Mouse (Mus musculus): ENCODE measurements at regions not wholly inside any gene's neighbourhood (a gene's known extent, or its start where the extent isn't known, plus 50 kb on each side); places are given as distances from the start of the nearest gene placed in this dataset.

- TF ChIP-seq CTCF (IDR thresholded peaks at IDR 0.05; ENCODE audit: control insufficient read depth, insufficient read depth, insufficient replicate concordance, low read depth, low read length) (no peak), POLR2A (IDR thresholded peaks at IDR 0.05; ENCODE audit: control insufficient read depth, low read depth, low read length) (no peak)
Observed at GRCm38 (mm10) chr15:47521919-47522318, 6362.8 kb upstream of the Gm7489 start.
